Comparison of ENCODE assay signal across 11 mouse cellular contexts in the genomic region with DNA sequence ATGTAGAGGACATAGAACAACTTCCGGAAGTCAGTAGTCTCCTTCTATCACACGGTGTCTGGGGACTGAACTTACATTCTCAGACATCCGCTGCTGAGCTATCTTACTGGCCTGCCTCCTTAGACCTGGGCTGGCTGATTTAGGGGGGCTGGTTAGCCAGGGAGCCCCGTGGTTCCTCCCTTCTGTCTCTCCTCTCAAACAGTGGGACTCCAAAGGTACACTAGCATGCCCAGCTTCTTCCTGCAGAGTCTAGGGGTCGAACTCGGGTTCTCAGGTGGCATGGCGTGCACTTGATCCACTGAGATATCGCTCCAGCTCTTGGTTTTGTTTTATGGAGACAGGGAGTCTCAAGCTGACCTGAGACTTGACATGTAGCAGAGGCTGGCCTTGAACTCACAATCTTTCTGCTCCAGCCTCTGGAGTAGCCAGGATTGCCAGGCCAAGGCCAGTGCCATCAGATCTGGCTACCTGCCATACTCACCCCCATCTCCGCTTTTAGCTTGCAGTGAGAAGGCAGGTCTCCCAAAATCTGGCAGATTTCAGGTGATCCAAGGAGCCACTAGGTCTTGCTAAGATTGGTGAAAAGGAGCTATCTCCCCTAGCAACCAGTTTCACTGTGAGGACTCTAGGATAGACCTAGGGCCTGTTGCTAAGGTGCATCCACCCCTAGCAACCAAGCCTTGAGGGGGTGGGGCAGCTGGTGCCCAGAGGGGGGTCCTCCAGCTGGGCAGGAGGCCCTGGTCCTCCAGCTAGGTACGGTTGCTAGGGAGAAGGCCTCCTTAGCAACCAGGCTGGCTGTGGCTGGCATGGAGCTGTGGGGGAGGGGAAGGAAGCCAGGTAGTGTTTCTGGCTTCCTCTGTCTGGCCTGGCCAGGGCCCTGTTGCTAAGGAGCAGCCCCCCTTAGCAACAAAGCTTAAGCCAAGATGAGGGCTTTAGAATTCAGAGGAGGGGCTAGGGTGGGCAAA. TPM values are rescaled to one million over a fixed set of nuclear protein-coding genes. Genes with fewer than 3 reads are reported as not detected.
DNase-seq lines count a peak whose midpoint lies in the region; ATAC-seq and TF ChIP-seq lines count a peak whose summit lies in the region.
"Had no signal": no experiment of that assay in that cellular context is flagged by ENCODE, and none has a peak within 500 bp of the region (broad histone marks: within the 10 kb centered on the region; RNA-seq: fewer than 3 reads in every experiment).

No protein-coding gene starts in this region.

- H3K27ac ChIP-seq in cortical plate, adult 2 months (ENCODE audit: insufficient read depth, low read length): 0 out of 2 replicates have a peak overlapping the region, but pooled peaks have one; percentile 26
- H3K27ac ChIP-seq in forebrain, postnatal 0 days (ENCODE audit: low read depth, low read length): peak overlapping the region; percentile 67
- H3K27ac ChIP-seq in midbrain, embryonic 13.5 days: peak overlapping the region; percentile 77
- no peak overlapping the region for H3K27ac ChIP-seq in liver, postnatal 0 days (ENCODE audit: low read depth)

- no peak overlapping the region for H3K4me2 ChIP-seq in forebrain, postnatal 0 days (ENCODE audit: low read depth)
- peak overlapping the region; percentile 26 for H3K4me2 ChIP-seq in midbrain, embryonic 13.5 days (replicated peaks)
- no peak overlapping the region for H3K4me2 ChIP-seq in liver, postnatal 0 days (ENCODE audit: low read depth, low read length)

- H3K36me3 ChIP-seq in forebrain, postnatal 0 days (ENCODE audit: insufficient read depth): no peaks in the 10 kb centered on the region
- H3K36me3 ChIP-seq in midbrain, embryonic 13.5 days: no peaks in the 10 kb centered on the region
- no peaks in the 10 kb centered on the region for H3K36me3 ChIP-seq in liver, postnatal 0 days (replicated peaks; ENCODE audit: insufficient read depth, low read length)

- no peak for TF ChIP-seq EP300 in liver, postnatal 0 days (IDR thresholded peaks at IDR 0.05; ENCODE audit: low read depth)

- no peaks in the 10 kb centered on the region for H3K9me3 ChIP-seq in forebrain, postnatal 0 days (ENCODE audit: low read length)
- H3K9me3 ChIP-seq in midbrain, embryonic 13.5 days: no peaks in the 10 kb centered on the region
- H3K9me3 ChIP-seq in liver, postnatal 0 days (ENCODE audit: low read length): no peaks in the 10 kb centered on the region

- no peak for TF ChIP-seq CTCF in cortical plate, adult 2 months (IDR thresholded peaks at IDR 0.05; ENCODE audit: extremely low read depth, insufficient read depth, low read length)
- TF ChIP-seq CTCF in forebrain, postnatal 0 days (IDR thresholded peaks at IDR 0.05; ENCODE audit: low read depth): no peak
- TF ChIP-seq CTCF in liver, postnatal 0 days (IDR thresholded peaks at IDR 0.05; ENCODE audit: low read depth): no peak

- 76% methylated on average over 10 of the region's 10 CpGs for WGBS in forebrain, postnatal 0 days
- WGBS in midbrain, embryonic 13.5 days: 72% methylated on average over 10 of the region's 10 CpGs
- 74% methylated on average over 10 of the region's 10 CpGs for WGBS in liver, postnatal 0 days (ENCODE audit: insufficient replicate concordance)

- TF ChIP-seq POLR2A in cortical plate, adult 2 months (IDR thresholded peaks at IDR 0.05; ENCODE audit: extremely low read depth, insufficient read depth, low read length): no peak

- DNase-seq in heart, adult 11 months: peak; percentile 88
- no peak for DNase-seq in heart, adult 18-20 months
- DNase-seq in forebrain, postnatal 0 days: peak; percentile 56
- DNase-seq in kidney, postnatal 4 days: no peak
- DNase-seq in liver, postnatal 0 days: no peak
- no peak for DNase-seq in spleen, postnatal 36 days (ENCODE audit: low spot score in 2 of 2)
- DNase-seq: kidney, adult 18-20 months; lung, postnatal 10 days had no signal

- no peaks in the 10 kb centered on the region; the same call in 1 of the 2 replicates for H3K4me1 ChIP-seq in cortical plate, adult 2 months (ENCODE audit: control insufficient read depth, insufficient read depth, low read length)
- H3K4me1 ChIP-seq in forebrain, postnatal 0 days (ENCODE audit: insufficient read depth): peaks cover 13% of the 10 kb centered on the region
- H3K4me1 ChIP-seq in midbrain, embryonic 13.5 days (replicated peaks): peaks cover 46% of the 10 kb centered on the region
- H3K4me1 ChIP-seq in liver, postnatal 0 days (ENCODE audit: insufficient read depth): peaks cover 24% of the 10 kb centered on the region

- ATAC-seq in forebrain, postnatal 0 days: peak; percentile 24
- ATAC-seq in midbrain, embryonic 13.5 days: peak; percentile 35
- no peak for ATAC-seq in liver, postnatal 0 days
- ATAC-seq: CD4-positive, CD25-positive, alpha-beta regulatory T cell, adult 4 months had no signal

- no peaks in the 10 kb centered on the region for H3K27me3 ChIP-seq in forebrain, postnatal 0 days (ENCODE audit: insufficient read depth, low read length)
- no peaks in the 10 kb centered on the region for H3K27me3 ChIP-seq in midbrain, embryonic 13.5 days
- H3K27me3 ChIP-seq in liver, postnatal 0 days (ENCODE audit: insufficient read depth, low read length): no peaks in the 10 kb centered on the region

- 0 out of 2 replicates have a peak overlapping the region, but pooled peaks have one; percentile 3 for H3K9ac ChIP-seq in forebrain, postnatal 0 days
- peak overlapping the region; percentile 41 for H3K9ac ChIP-seq in midbrain, embryonic 13.5 days (replicated peaks)
- H3K9ac ChIP-seq in liver, postnatal 0 days (replicated peaks): no peak overlapping the region

- H3K4me3 ChIP-seq in cortical plate, adult 2 months (ENCODE audit: insufficient read depth, low read length): no peak overlapping the region
- no peak overlapping the region for H3K4me3 ChIP-seq in forebrain, postnatal 0 days (ENCODE audit: low read depth, low read length)
- no peak overlapping the region for H3K4me3 ChIP-seq in midbrain, embryonic 13.5 days (replicated peaks)
- no peak overlapping the region for H3K4me3 ChIP-seq in liver, postnatal 0 days (ENCODE audit: low read depth, low read length)

RNA-seq across cellular contexts. Expression of a gene that starts 3.3 kb away (rescaled TPM):
- total RNA-seq in heart, adult 18-20 months (2021): 10 to 100 TPM; 29.6 to 35.2 TPM
- polyA plus RNA-seq in cortical plate, adult 2 months (2012; rRNA removed): 89.5 and 92.3 TPM in 2 replicates
- 75.2 and 76.4 TPM in 2 replicates for total RNA-seq in forebrain, postnatal 0 days (2014; rRNA removed)
- polyA plus RNA-seq in forebrain, postnatal 0 days (2015; fragmentation: Nextera tagmentation; extraction: Ambion mirVana): 74.3 and 75.2 TPM in 2 replicates
- 56.5 and 61.8 TPM in 2 replicates for polyA plus RNA-seq in midbrain, embryonic 13.5 days (2015; fragmentation: Nextera tagmentation; extraction: Ambion mirVana)
- 22.2 and 22.6 TPM in 2 replicates for polyA plus RNA-seq in liver, postnatal 0 days (2015; fragmentation: Nextera tagmentation; extraction: Ambion mirVana)

RNA-seq across cellular contexts. Expression of a gene that starts 3.6 kb away (rescaled TPM):
- total RNA-seq in heart, adult 18-20 months (2021): 1 to 10 TPM; 7.8 TPM
- polyA plus RNA-seq in cortical plate, adult 2 months (2012; rRNA removed): 21.4 and 23.2 TPM in 2 replicates
- 6.3 and 15.9 TPM in 2 replicates for total RNA-seq in forebrain, postnatal 0 days (2014; rRNA removed)
- 14.9 and 15.1 TPM in 2 replicates for polyA plus RNA-seq in forebrain, postnatal 0 days (2015; fragmentation: Nextera tagmentation; extraction: Ambion mirVana)
- 13.2 and 14.5 TPM in 2 replicates for polyA plus RNA-seq in midbrain, embryonic 13.5 days (2015; fragmentation: Nextera tagmentation; extraction: Ambion mirVana)
- polyA plus RNA-seq in liver, postnatal 0 days (2015; fragmentation: Nextera tagmentation; extraction: Ambion mirVana): 19.7 and 20.4 TPM in 2 replicates

RNA-seq across cellular contexts. Expression of a gene that starts 6.2 kb away (rescaled TPM):
- total RNA-seq in heart, adult 18-20 months (2021): 10 to 100 TPM; 21.5 to 21.9 TPM
- polyA plus RNA-seq in cortical plate, adult 2 months (2012; rRNA removed): 14.6 and 15.5 TPM in 2 replicates
- 12.6 and 14.0 TPM in 2 replicates for total RNA-seq in forebrain, postnatal 0 days (2014; rRNA removed)
- polyA plus RNA-seq in forebrain, postnatal 0 days (2015; fragmentation: Nextera tagmentation; extraction: Ambion mirVana): 4.9 and 8.2 TPM in 2 replicates
- 14.0 and 17.0 TPM in 2 replicates for polyA plus RNA-seq in midbrain, embryonic 13.5 days (2015; fragmentation: Nextera tagmentation; extraction: Ambion mirVana)
- 1.6 and 1.7 TPM in 2 replicates for polyA plus RNA-seq in liver, postnatal 0 days (2015; fragmentation: Nextera tagmentation; extraction: Ambion mirVana)

RNA-seq across cellular contexts. Expression of a gene that starts 33.1 kb away (rescaled TPM):
- total RNA-seq in heart, adult 18-20 months (2021): 10 to 100 TPM; 20.0 to 20.7 TPM
- polyA plus RNA-seq in cortical plate, adult 2 months (2012; rRNA removed): 12.8 and 13.1 TPM in 2 replicates
- total RNA-seq in forebrain, postnatal 0 days (2014; rRNA removed): 29.7 and 43.8 TPM in 2 replicates
- polyA plus RNA-seq in forebrain, postnatal 0 days (2015; fragmentation: Nextera tagmentation; extraction: Ambion mirVana): 32.6 and 36.4 TPM in 2 replicates
- polyA plus RNA-seq in midbrain, embryonic 13.5 days (2015; fragmentation: Nextera tagmentation; extraction: Ambion mirVana): 57.7 and 69.8 TPM in 2 replicates
- 17.1 and 17.9 TPM in 2 replicates for polyA plus RNA-seq in liver, postnatal 0 days (2015; fragmentation: Nextera tagmentation; extraction: Ambion mirVana)

RNA-seq across cellular contexts. Expression of a gene that starts 41.1 kb away (rescaled TPM):
- total RNA-seq in heart, adult 18-20 months (2021): 10 to 100 TPM; 43.9 to 47.7 TPM
- polyA plus RNA-seq in cortical plate, adult 2 months (2012; rRNA removed): 34.2 and 38.3 TPM in 2 replicates
- 2.9 and 4.2 TPM in 2 replicates for total RNA-seq in forebrain, postnatal 0 days (2014; rRNA removed)
- 10.6 and 13.1 TPM in 2 replicates for polyA plus RNA-seq in forebrain, postnatal 0 days (2015; fragmentation: Nextera tagmentation; extraction: Ambion mirVana)
- 8.4 and 9.6 TPM in 2 replicates for polyA plus RNA-seq in midbrain, embryonic 13.5 days (2015; fragmentation: Nextera tagmentation; extraction: Ambion mirVana)
- 25.4 and 31.4 TPM in 2 replicates for polyA plus RNA-seq in liver, postnatal 0 days (2015; fragmentation: Nextera tagmentation; extraction: Ambion mirVana)

Comparison
In these comparisons a context has a peak if more than half of its experiments do, and no peak if none do; other contexts are left out.
1. DNase-seq: peak in heart, adult 11 months (single experiment) and forebrain, postnatal 0 days (single experiment); none in heart, adult 18-20 months (0 of 2), kidney, postnatal 4 days (0 of 2), liver, postnatal 0 days (single experiment) and spleen, postnatal 36 days (0 of 2).